Mouse (Mus musculus): ENCODE results near the gene Gm11627.

DNA sequence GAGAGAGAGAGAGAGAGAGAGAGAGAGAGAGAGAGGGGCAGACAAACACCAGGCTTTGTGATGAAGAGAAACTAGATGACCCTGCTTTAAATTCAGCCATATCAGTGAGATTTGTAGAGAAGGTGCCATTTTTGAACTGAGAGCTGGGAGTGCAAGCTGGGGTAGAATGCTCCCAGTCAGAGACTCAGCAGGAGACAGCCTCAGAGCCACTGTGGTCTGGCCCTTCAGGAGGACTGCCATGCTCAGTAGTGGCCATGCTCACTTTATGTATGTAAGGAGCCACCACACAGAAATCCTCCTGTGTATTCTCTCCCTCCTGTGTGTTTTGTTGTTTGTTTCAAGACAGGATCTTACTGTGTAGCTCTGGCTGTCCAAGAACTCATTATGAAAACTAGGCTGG lies 13.5 kb downstream of the Gm11627 start:
- TF ChIP-seq TAL1 (IDR thresholded peaks at IDR 0.05; ENCODE audit: low read length) (no peak), GATA1 (IDR thresholded peaks at IDR 0.05; ENCODE audit: low read length) (no peak)

Data from erythroblast, embryonic 14.5 days (primary cell).